Mouse (Mus musculus) cerebellum, adult 2 months (tissue): ENCODE data around the gene Uchl5.

Experiments used
- CTCF ChIP-seq: fragments of 200-500 bp; IDR thresholded peaks from 2 replicates; pipeline ENCODE4 v1.5.1; 2011; ENCODE audit warnings: low read depth, mild to moderate bottlenecking, control low read depth, low read length, moderate library complexity, borderline replicate concordance; ENCODE audit not compliant: insufficient read depth
- POLR2A ChIP-seq: fragments of 200-500 bp; IDR thresholded peaks from 2 replicates; pipeline ENCODE4 v1.6.1; 2011; ENCODE audit warnings: low read length, control low read depth, borderline replicate concordance; ENCODE audit not compliant: insufficient read depth

GRCm38 (mm10) chr1:143837681-143838080 lies 60.6 kb downstream of the Uchl5 start:
- no peak for TF ChIP-seq POLR2A
- TF ChIP-seq CTCF: no peak
